Mouse (Mus musculus) heart, embryonic 13.5 days (tissue): Measurements from ENCODE around the gene Syce3. TPM values are rescaled to one million over a fixed set of nuclear protein-coding genes. Genes with fewer than 3 reads are reported as not detected.

Experiments used
- ATAC-seq: fragments of 200-750 bp; cut with Nextera tagmentation; 2 replicates; pipeline ENCODE4 v1.8.0; 2017; ENCODE audit warnings: moderate TSS enrichment; ENCODE audit not compliant: insufficient number of reproducible peaks, low FRiP score, low TSS enrichment; ENCODE audit errors: extremely low read depth
- H3K27ac ChIP-seq: fragments of 300-500 bp; sonication (generic); replicated peaks from 2 replicates; pipeline ENCODE4 v1.5.1; 2015; ENCODE audit warnings: moderate library complexity, mild to moderate bottlenecking, inconsistent platforms
- H3K27me3 ChIP-seq: fragments of 300-500 bp; sonication (generic); replicated peaks from 2 replicates; pipeline ENCODE4 v1.6.1; 2015; ENCODE audit warnings: mild to moderate bottlenecking, inconsistent platforms
- H3K36me3 ChIP-seq: fragments of 300-500 bp; sonication (generic); 2 replicates; pipeline ENCODE4 v1.6.1; 2015; ENCODE audit warnings: mild to moderate bottlenecking, inconsistent platforms
- H3K4me1 ChIP-seq: fragments of 300-500 bp; sonication (generic); 2 replicates; pipeline ENCODE4 v1.6.1; 2015; ENCODE audit warnings: inconsistent platforms
- H3K4me2 ChIP-seq: fragments of 300-500 bp; sonication (generic); 2 replicates; pipeline ENCODE4 v1.6.1; 2015; ENCODE audit warnings: inconsistent platforms, mild to moderate bottlenecking, moderate library complexity
- H3K4me3 ChIP-seq: fragments of 300-500 bp; sonication (generic); 2 replicates; pipeline ENCODE4 v1.5.1; 2015; ENCODE audit warnings: moderate library complexity, mild to moderate bottlenecking, inconsistent platforms
- H3K9ac ChIP-seq: fragments of 300-500 bp; sonication (generic); 2 replicates; pipeline ENCODE4 v1.6.1; 2015; ENCODE audit warnings: inconsistent platforms, mild to moderate bottlenecking, moderate library complexity
- H3K9me3 ChIP-seq: fragments of 300-500 bp; sonication (generic); 2 replicates; pipeline ENCODE4 v1.6.1; 2016; ENCODE audit warnings: inconsistent platforms
- WGBS: fragments of 180-500 bp; shearing (Covaris S2); methylation state at CpG from one replicate; pipeline ENCODE4 v1.1.7; 2015; ENCODE audit warnings: mixed read lengths; 5-methylcytosine and 5-hydroxymethylcytosine counted together
- polyA plus RNA-seq: library from polyadenylated mRNA; unstranded; fragments of >200 nt; fragmentation: Nextera tagmentation; extraction: Ambion mirVana; gene quantifications from 2 replicates; pipeline ENCODE4 v1.2.1, GENCODE M21; 2015

The Syce3 gene
- polyA plus RNA-seq, 1 experiment from 2014 or later, result not detected

GRCm38 (mm10) chr15:89350447-89350846 is 59.9 kb downstream of the Syce3 start:
- peak overlapping the region; percentile 50; the same call in 1 of the 2 replicates for H3K27ac ChIP-seq
- 69% methylated on average over 5 of the region's 5 CpGs for WGBS

GRCm38 (mm10) chr15:89343325-89343724 is 67.0 kb downstream of the Syce3 start:
- 76% methylated on average over 3 of the region's 3 CpGs for WGBS
- ATAC-seq, result no peak
- Histone ChIP-seq H3K9me3 (no peaks in the 10 kb centered on the region), H3K36me3 (no peaks in the 10 kb centered on the region), H3K4me1 (no peaks in the 10 kb centered on the region), H3K4me2 (no peak overlapping the region), H3K27me3 (no peaks in the 10 kb centered on the region), H3K9ac (no peak overlapping the region), H3K4me3 (no peak overlapping the region), H3K27ac (no peak overlapping the region)

More at GRCm38 (mm10) chr15:89350447-89350846, 59.9 kb downstream of the Syce3 start:
- no peak overlapping the region for H3K4me3 ChIP-seq
- H3K36me3 ChIP-seq, result peaks cover 47% of the 10 kb centered on the region
- H3K4me1 ChIP-seq, result peaks cover 14% of the 10 kb centered on the region
- H3K9me3 ChIP-seq, result no peaks in the 10 kb centered on the region
- H3K4me2 ChIP-seq, result no peak overlapping the region
- ATAC-seq, result no peak
- H3K9ac ChIP-seq, result no peak overlapping the region
- H3K27me3 ChIP-seq, result no peaks in the 10 kb centered on the region

DNA sequence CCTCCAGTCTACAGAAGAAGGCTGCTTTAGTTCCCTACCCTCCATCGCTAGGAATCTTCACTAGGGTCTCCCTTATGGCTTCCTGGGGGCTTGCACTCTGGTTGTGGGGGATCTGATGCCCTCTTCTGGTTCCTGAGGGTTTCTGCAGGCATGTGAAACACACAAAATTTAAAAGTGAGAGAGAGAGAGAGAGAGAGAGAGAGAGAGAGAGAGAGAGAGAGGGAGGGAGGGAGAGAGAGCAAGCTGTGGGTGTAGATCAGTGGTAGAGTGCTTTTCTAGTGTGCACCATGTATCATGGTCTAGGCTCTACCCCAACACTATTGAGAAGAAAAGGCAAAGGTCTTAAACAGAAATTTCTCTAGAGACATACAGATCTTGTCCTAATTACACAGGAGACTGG is 68.6 kb downstream of the Syce3 start:
- no peaks in the 10 kb centered on the region for H3K36me3 ChIP-seq
- no peaks in the 10 kb centered on the region for H3K4me1 ChIP-seq
- H3K9me3 ChIP-seq, result no peaks in the 10 kb centered on the region
- no peak overlapping the region for H3K27ac ChIP-seq
- no peak overlapping the region for H3K4me2 ChIP-seq
- no peaks in the 10 kb centered on the region for H3K27me3 ChIP-seq
- H3K4me3 ChIP-seq, result no peak overlapping the region
- ATAC-seq, result no peak
- 39% methylated on average over 1 of the region's 1 CpGs for WGBS
- no peak overlapping the region for H3K9ac ChIP-seq

Other genes with a start within 250 kb of the Syce3 start
- 84.6 and 99.0 TPM in 2 replicates for gene Plxnb2, start 229.7 kb downstream of the Syce3 start, polyA plus RNA-seq
- gene Dennd6b, start 214.0 kb downstream of the Syce3 start, polyA plus RNA-seq, result 17.4 and 17.9 TPM in 2 replicates
- gene Ppp6r2, start 198.9 kb downstream of the Syce3 start, polyA plus RNA-seq, result 20.5 and 20.8 TPM in 2 replicates
- gene Sbf1, start 95.2 kb downstream of the Syce3 start, polyA plus RNA-seq, result 34.3 and 38.3 TPM in 2 replicates
- 0.66 and 0.85 TPM in 2 replicates for gene Adm2, start 87.8 kb downstream of the Syce3 start, polyA plus RNA-seq
- 0.34 TPM in 1 of 2 replicates, not detected in the other for gene Miox, start 76.1 kb downstream of the Syce3 start, polyA plus RNA-seq
- gene Lmf2, start 54.8 kb downstream of the Syce3 start, polyA plus RNA-seq, result 43.8 and 46.2 TPM in 2 replicates
- 94.1 and 109 TPM in 2 replicates for gene Ncaph2, start 54.8 kb downstream of the Syce3 start, polyA plus RNA-seq
- 7.1 and 7.2 TPM in 2 replicates for gene Sco2, start 36.7 kb downstream of the Syce3 start, polyA plus RNA-seq
- 0.99 and 1.0 TPM in 2 replicates for gene Tymp, start 33.5 kb downstream of the Syce3 start, polyA plus RNA-seq
- 0.28 and 0.76 TPM in 2 replicates for gene Odf3b, start 31.2 kb downstream of the Syce3 start, polyA plus RNA-seq
- gene Klhdc7b, start 25.6 kb downstream of the Syce3 start, polyA plus RNA-seq, result 0.04 TPM in 1 of 2 replicates, not detected in the other
- gene Cpt1b, start 15.4 kb upstream of the Syce3 start, polyA plus RNA-seq, result 139 and 147 TPM in 2 replicates
- gene C730034F03Rik, start 19.1 kb upstream of the Syce3 start, polyA plus RNA-seq, result 2.4 and 3.0 TPM in 2 replicates
- 0.53 and 0.90 TPM in 2 replicates for gene Gm44502, start 19.2 kb upstream of the Syce3 start, polyA plus RNA-seq
- 65.1 and 71.5 TPM in 2 replicates for gene Chkb, start 19.4 kb upstream of the Syce3 start, polyA plus RNA-seq
- 0.27 and 0.45 TPM in 2 replicates for gene Mapk8ip2, start 43.4 kb upstream of the Syce3 start, polyA plus RNA-seq
- gene Arsa, start 66.9 kb upstream of the Syce3 start, polyA plus RNA-seq, result 15.1 and 15.3 TPM in 2 replicates
- 1.7 and 2.0 TPM in 2 replicates for gene Shank3, start 89.1 kb upstream of the Syce3 start, polyA plus RNA-seq
- gene Acr, start 157.8 kb upstream of the Syce3 start, polyA plus RNA-seq, result 0.24 and 0.33 TPM in 2 replicates
- gene Rabl2, start 181.4 kb upstream of the Syce3 start, polyA plus RNA-seq, result 19.2 and 21.4 TPM in 2 replicates